Mouse (Mus musculus): ENCODE data around the gene Asl. TPM values are rescaled to one million over a fixed set of nuclear protein-coding genes. Genes with fewer than 3 reads are reported as not detected.

Asl gene
- polyA plus RNA-seq, 1 experiment: 16.5 TPM

DNA sequence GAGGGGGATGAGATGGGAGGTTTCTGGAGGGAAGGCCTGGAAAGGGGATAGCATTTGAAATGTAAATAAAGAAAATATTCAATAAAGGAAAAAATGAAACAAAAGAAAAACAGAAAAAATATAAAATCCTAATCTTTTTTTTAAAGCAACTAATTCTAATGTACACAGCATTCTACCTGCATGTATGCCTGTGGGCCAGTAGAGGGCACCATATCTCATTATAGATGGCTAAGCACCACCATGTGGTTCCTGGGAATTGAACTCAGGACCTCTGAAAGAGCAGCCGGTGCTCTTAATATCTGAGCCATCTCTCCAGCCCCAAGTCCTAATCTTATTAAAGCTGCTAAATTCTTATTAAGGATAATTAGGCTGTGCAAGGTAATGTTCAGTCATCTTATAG, 21.7 kb downstream of the Asl start:
- Histone ChIP-seq H3K4me1 (ENCODE audit: control insufficient read depth, insufficient read depth, low read length) (peaks cover 10% of the 10 kb centered on the region), H3K36me3 (ENCODE audit: control insufficient read depth, insufficient read depth, low read length) (no peaks in the 10 kb centered on the region), H3K27me3 (ENCODE audit: control insufficient read depth, insufficient read depth, low read length) (0 out of 2 replicates have a peak, but pooled peaks cover 3% of the 10 kb centered on the region), H3K4me3 (ENCODE audit: control insufficient read depth, low read depth, low read length) (no peak overlapping the region), H3K27ac (ENCODE audit: control insufficient read depth, insufficient read depth, low read depth, low read length) (no peak overlapping the region)
- TF ChIP-seq CTCF (IDR thresholded peaks at IDR 0.05; ENCODE audit: control insufficient read depth, insufficient read depth, insufficient replicate concordance, low read depth, low read length) (no peak), POLR2A (IDR thresholded peaks at IDR 0.05; ENCODE audit: control insufficient read depth, low read depth, low read length) (no peak)

GRCm38 (mm10) chr5:130003229-130003628, 25.8 kb downstream of the Asl start:
- 0 out of 2 replicates have a peak, but pooled peaks cover 3% of the 10 kb centered on the region for H3K27me3 ChIP-seq (ENCODE audit: control insufficient read depth, insufficient read depth, low read length)
- H3K27ac ChIP-seq (ENCODE audit: control insufficient read depth, insufficient read depth, low read depth, low read length): peak overlapping the region; percentile 75
- H3K4me3 ChIP-seq (ENCODE audit: control insufficient read depth, low read depth, low read length): peak overlapping the region; percentile 95
- TF ChIP-seq POLR2A (IDR thresholded peaks at IDR 0.05; ENCODE audit: control insufficient read depth, low read depth, low read length) (no peak), CTCF (IDR thresholded peaks at IDR 0.05; ENCODE audit: control insufficient read depth, insufficient read depth, insufficient replicate concordance, low read depth, low read length) (no peak)
- H3K36me3 ChIP-seq (ENCODE audit: control insufficient read depth, insufficient read depth, low read length): no peaks in the 10 kb centered on the region
- H3K4me1 ChIP-seq (ENCODE audit: control insufficient read depth, insufficient read depth, low read length): peaks cover 13% of the 10 kb centered on the region

DNA sequence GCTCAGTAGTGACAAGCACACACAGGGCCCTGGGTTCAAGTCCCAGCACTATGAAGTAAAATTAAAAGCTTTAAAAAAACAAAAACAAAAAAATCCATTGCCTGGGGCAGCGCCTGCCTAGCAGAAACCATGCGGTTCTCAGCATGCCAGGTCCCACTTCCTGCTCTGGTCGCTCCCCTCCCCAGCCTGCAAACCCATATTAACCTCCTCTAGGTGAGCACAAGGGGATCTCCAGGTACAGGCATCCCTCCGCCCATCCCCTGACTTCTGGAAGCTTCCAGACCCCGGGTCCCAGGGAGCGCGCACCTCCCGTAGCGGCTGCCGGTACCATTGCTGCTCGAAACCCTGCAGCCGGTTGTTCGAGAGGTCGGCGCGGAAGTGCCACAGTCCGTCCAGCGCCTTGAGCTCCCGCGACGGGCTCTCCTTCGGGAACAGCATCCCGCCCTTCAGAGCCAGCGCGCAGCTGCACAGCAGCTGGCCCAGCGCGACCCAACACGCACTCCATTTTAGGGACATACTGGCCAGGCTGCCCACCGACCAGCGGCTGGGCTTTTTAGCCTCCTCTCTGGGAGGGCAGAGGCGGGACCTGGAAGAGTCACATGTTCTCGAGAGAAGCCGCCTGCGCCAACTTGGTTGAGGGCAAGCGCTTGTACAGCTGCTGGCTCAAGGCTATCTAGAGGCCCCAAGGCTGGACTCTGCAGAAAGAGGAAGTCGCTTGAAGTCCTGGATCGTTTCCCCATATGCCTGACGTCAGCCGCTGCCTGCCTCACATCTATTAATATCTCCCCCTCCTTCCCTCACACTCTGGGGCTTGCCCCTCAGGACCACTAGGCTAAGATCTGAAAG, 26.5 kb downstream of the Asl start, which contains the start of gene Gusb:
TSS of gene Gusb (minus strand) at position 749 of the 846 bp plus-strand sequence.
- Histone ChIP-seq H3K27ac (ENCODE audit: control insufficient read depth, insufficient read depth, low read depth, low read length) (peak within 1 kb of the TSS; percentile 75), H3K27me3 (ENCODE audit: control insufficient read depth, insufficient read depth, low read length) (0 out of 2 replicates have a peak, but pooled peaks cover 3% of the 10 kb centered on the region)
- TF ChIP-seq POLR2A (IDR thresholded peaks at IDR 0.05; ENCODE audit: control insufficient read depth, low read depth, low read length) (peak; percentile 32), CTCF (IDR thresholded peaks at IDR 0.05; ENCODE audit: control insufficient read depth, insufficient read depth, insufficient replicate concordance, low read depth, low read length) (no peak)

DNA sequence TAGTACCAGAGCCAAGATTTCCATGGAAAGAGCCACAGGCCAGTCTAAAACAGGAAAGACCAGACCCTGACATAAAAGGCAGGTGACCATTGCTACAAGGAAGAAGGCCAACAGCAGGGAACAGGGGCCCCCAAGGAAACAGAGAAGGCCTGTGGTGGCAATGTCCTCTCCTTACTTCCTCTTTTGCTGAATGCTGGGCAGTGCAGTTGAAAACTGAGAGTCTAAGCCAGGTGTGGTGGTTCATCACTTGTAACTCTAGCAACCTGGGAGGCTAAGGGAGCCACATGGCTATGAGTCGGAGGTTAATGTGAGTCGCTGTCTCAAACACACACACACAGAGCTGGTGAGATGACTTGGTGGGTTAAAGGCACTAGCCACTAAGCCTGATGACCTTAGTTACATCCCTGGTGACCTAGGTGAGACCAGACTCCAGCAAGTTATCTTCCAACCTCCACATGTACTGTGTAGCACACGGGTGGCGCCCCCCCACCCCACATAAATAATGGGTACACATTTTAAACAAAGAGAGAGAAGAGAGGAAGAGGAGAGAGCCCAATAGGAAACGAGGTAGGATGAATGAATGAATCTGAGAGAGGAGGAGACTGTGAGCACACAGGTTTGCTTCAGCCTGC, 27.6 kb downstream of the Asl start:
- Histone ChIP-seq H3K4me3 (ENCODE audit: control insufficient read depth, low read depth, low read length) (peak overlapping the region; percentile 9), H3K4me1 (ENCODE audit: control insufficient read depth, insufficient read depth, low read length) (peaks cover 17% of the 10 kb centered on the region), H3K27ac (ENCODE audit: control insufficient read depth, insufficient read depth, low read depth, low read length) (no peak overlapping the region), H3K27me3 (ENCODE audit: control insufficient read depth, insufficient read depth, low read length) (0 out of 2 replicates have a peak, but pooled peaks cover 3% of the 10 kb centered on the region), H3K36me3 (ENCODE audit: control insufficient read depth, insufficient read depth, low read length) (no peaks in the 10 kb centered on the region)
- no peak for TF ChIP-seq CTCF (IDR thresholded peaks at IDR 0.05; ENCODE audit: control insufficient read depth, insufficient read depth, insufficient replicate concordance, low read depth, low read length)
- TF ChIP-seq POLR2A (IDR thresholded peaks at IDR 0.05; ENCODE audit: control insufficient read depth, low read depth, low read length): no peak

More for the DNA sequence above, 26.5 kb downstream of the Asl start, which contains the start of gene Gusb:
- Histone ChIP-seq H3K4me1 (ENCODE audit: control insufficient read depth, insufficient read depth, low read length) (peaks cover 17% of the 10 kb centered on the region), H3K4me3 (ENCODE audit: control insufficient read depth, low read depth, low read length) (peak within 1 kb of the TSS; percentile 95), H3K36me3 (ENCODE audit: control insufficient read depth, insufficient read depth, low read length) (no peaks in the 10 kb centered on the region)

- H3K27me3 ChIP-seq (ENCODE audit: control insufficient read depth, insufficient read depth, low read length): 0 out of 2 replicates have a peak, but pooled peaks cover 3% of the 10 kb centered on the region
- H3K36me3 ChIP-seq (ENCODE audit: control insufficient read depth, insufficient read depth, low read length): no peaks in the 10 kb centered on the region
- H3K4me3 ChIP-seq (ENCODE audit: control insufficient read depth, low read depth, low read length): no peak overlapping the region
- H3K27ac ChIP-seq (ENCODE audit: control insufficient read depth, insufficient read depth, low read depth, low read length): no peak overlapping the region
- no peak for TF ChIP-seq POLR2A (IDR thresholded peaks at IDR 0.05; ENCODE audit: control insufficient read depth, low read depth, low read length)
- TF ChIP-seq CTCF (IDR thresholded peaks at IDR 0.05; ENCODE audit: control insufficient read depth, insufficient read depth, insufficient replicate concordance, low read depth, low read length): no peak
- H3K4me1 ChIP-seq (ENCODE audit: control insufficient read depth, insufficient read depth, low read length): peaks cover 17% of the 10 kb centered on the region
These were observed 28.3 kb downstream of the Asl start for GRCm38 (mm10) chr5:130000735-130001134.

GRCm38 (mm10) chr5:129999097-129999496, 29.9 kb downstream of the Asl start:
- 0 out of 2 replicates have a peak, but pooled peaks cover 3% of the 10 kb centered on the region for H3K27me3 ChIP-seq (ENCODE audit: control insufficient read depth, insufficient read depth, low read length)
- H3K4me1 ChIP-seq (ENCODE audit: control insufficient read depth, insufficient read depth, low read length): peaks cover 17% of the 10 kb centered on the region
- H3K36me3 ChIP-seq (ENCODE audit: control insufficient read depth, insufficient read depth, low read length): no peaks in the 10 kb centered on the region
- H3K27ac ChIP-seq (ENCODE audit: control insufficient read depth, insufficient read depth, low read depth, low read length): no peak overlapping the region
- H3K4me3 ChIP-seq (ENCODE audit: control insufficient read depth, low read depth, low read length): no peak overlapping the region
- TF ChIP-seq CTCF (IDR thresholded peaks at IDR 0.05; ENCODE audit: control insufficient read depth, insufficient read depth, insufficient replicate concordance, low read depth, low read length) (peak; percentile 78; the same call in 1 of the 2 replicates), POLR2A (IDR thresholded peaks at IDR 0.05; ENCODE audit: control insufficient read depth, low read depth, low read length) (no peak)

DNA sequence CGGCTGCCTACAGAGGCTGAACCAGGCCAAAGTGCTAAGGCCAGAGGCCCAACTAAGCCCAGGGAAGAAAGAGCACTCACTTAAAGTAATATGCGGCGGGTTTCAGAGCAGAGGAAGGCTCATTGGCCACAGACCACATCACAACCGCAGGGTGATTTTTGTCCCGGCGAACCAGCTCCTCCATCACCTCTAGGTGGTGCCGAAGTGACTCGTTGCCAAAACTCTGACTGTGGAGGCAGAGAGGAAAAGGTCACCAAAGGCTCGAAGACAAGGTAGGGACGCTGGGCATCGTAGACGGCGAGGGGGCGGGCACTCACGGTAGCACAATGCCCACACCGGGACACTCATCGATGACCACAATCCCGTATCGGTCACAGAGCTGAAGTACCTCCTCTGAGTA, 31.3 kb downstream of the Asl start:
- peaks cover 11% of the 10 kb centered on the region for H3K4me1 ChIP-seq (ENCODE audit: control insufficient read depth, insufficient read depth, low read length)
- no peaks in the 10 kb centered on the region for H3K27me3 ChIP-seq (ENCODE audit: control insufficient read depth, insufficient read depth, low read length)
- TF ChIP-seq POLR2A (IDR thresholded peaks at IDR 0.05; ENCODE audit: control insufficient read depth, low read depth, low read length) (no peak), CTCF (IDR thresholded peaks at IDR 0.05; ENCODE audit: control insufficient read depth, insufficient read depth, insufficient replicate concordance, low read depth, low read length) (no peak)
- H3K27ac ChIP-seq (ENCODE audit: control insufficient read depth, insufficient read depth, low read depth, low read length): no peak overlapping the region
- H3K36me3 ChIP-seq (ENCODE audit: control insufficient read depth, insufficient read depth, low read length): no peaks in the 10 kb centered on the region
- peak overlapping the region; percentile 65 for H3K4me3 ChIP-seq (ENCODE audit: control insufficient read depth, low read depth, low read length)
